Mouse (Mus musculus): ENCODE results near the gene Sqstm1.

GRCm38 (mm10) chr11:50233022-50233421, 22.4 kb upstream of the Sqstm1 start:
- TF ChIP-seq POLR2A (IDR thresholded peaks at IDR 0.05; ENCODE audit: insufficient read depth, low read depth, low read length) (no peak), EP300 (IDR thresholded peaks at IDR 0.05; ENCODE audit: insufficient read depth, low read depth, low read length) (no peak), CTCF (IDR thresholded peaks at IDR 0.05) (no peak)
